Mouse (Mus musculus): ENCODE results near the gene Plcl1.

Plcl1 gene

GRCm38 (mm10) chr1:55665828-55666673, 260.3 kb downstream of the Plcl1 start:
- ChIA-PET CTCF (no interaction called here), POLR2A (no interaction called here)

GRCm38 (mm10) chr1:55666798-55667197, 261.1 kb downstream of the Plcl1 start:
- CTCF ChIA-PET, result no interaction called here
- POLR2A ChIA-PET, result no interaction called here

GRCm38 (mm10) chr1:55668622-55669237, 263.0 kb downstream of the Plcl1 start:
- ChIA-PET CTCF (no interaction called here), POLR2A (no interaction called here)

GRCm38 (mm10) chr1:55682676-55683075, 277.0 kb downstream of the Plcl1 start:
- CTCF ChIA-PET, result no interaction called here
- POLR2A ChIA-PET, result no interaction called here

- CTCF ChIA-PET, result no interaction called here
- POLR2A ChIA-PET, result no interaction called here
Measured at GRCm38 (mm10) chr1:55686261-55686660, 280.5 kb downstream of the Plcl1 start.

GRCm38 (mm10) chr1:55693636-55694220, 288.0 kb downstream of the Plcl1 start:
- CTCF ChIA-PET, result no interaction called here
- POLR2A ChIA-PET, result interaction anchor here in 1 of 4 experiments (1.0 kb wide), 1 partner anchor 11 kb away, joined by 3 read pairs; no protein-coding TSS in a partner anchor

- POLR2A ChIA-PET, result no interaction called here
- CTCF ChIA-PET, result no interaction called here
Measured at GRCm38 (mm10) chr1:55696206-55696605, 290.5 kb downstream of the Plcl1 start.

- CTCF ChIA-PET, result no interaction called here
- POLR2A ChIA-PET, result no interaction called here
Measured at GRCm38 (mm10) chr1:55699393-55699970, 293.8 kb downstream of the Plcl1 start.

GRCm38 (mm10) chr1:55700016-55700415, 294.3 kb downstream of the Plcl1 start:
- POLR2A ChIA-PET, result no interaction called here
- CTCF ChIA-PET, result no interaction called here

- POLR2A ChIA-PET, result no interaction called here
Measured at GRCm38 (mm10) chr1:55700726-55701125, 295.0 kb downstream of the Plcl1 start.

GRCm38 (mm10) chr1:55701601-55702000, 295.9 kb downstream of the Plcl1 start:
- ChIA-PET POLR2A (no interaction called here), CTCF (no interaction called here)

More at GRCm38 (mm10) chr1:55700726-55701125, 295.0 kb downstream of the Plcl1 start:
- CTCF ChIA-PET, result no interaction called here

GRCm38 (mm10) chr1:55702106-55702505, 296.4 kb downstream of the Plcl1 start:
- ChIA-PET CTCF (no interaction called here), POLR2A (interaction anchor here in 1 of 4 experiments (0.6 kb wide), 1 partner anchor 264 kb away, joined by 3 read pairs; no protein-coding TSS in a partner anchor)

GRCm38 (mm10) chr1:55704707-55705106, 299.0 kb downstream of the Plcl1 start:
- ChIA-PET POLR2A (interaction anchor here in 1 of 4 experiments (1.0 kb wide), 1 partner anchor 11 kb away, joined by 3 read pairs; no protein-coding TSS in a partner anchor), CTCF (no interaction called here)

- POLR2A ChIA-PET, result interaction anchor here in 1 of 4 experiments (1.0 kb wide), 1 partner anchor 11 kb away, joined by 3 read pairs; no protein-coding TSS in a partner anchor
- CTCF ChIA-PET, result no interaction called here
Measured at GRCm38 (mm10) chr1:55705173-55705572, 299.5 kb downstream of the Plcl1 start.

GRCm38 (mm10) chr1:55705756-55706155, 300.0 kb downstream of the Plcl1 start:
- POLR2A ChIA-PET, result no interaction called here
- CTCF ChIA-PET, result no interaction called here

- ChIA-PET POLR2A (no interaction called here), CTCF (no interaction called here)
Measured at GRCm38 (mm10) chr1:55706933-55707332, 301.2 kb downstream of the Plcl1 start.

GRCm38 (mm10) chr1:55717283-55717803, 311.6 kb downstream of the Plcl1 start:
- POLR2A ChIA-PET, result no interaction called here
- CTCF ChIA-PET, result no interaction called here

- ChIA-PET POLR2A (no interaction called here), CTCF (no interaction called here)
Measured at GRCm38 (mm10) chr1:55725428-55725827, 319.7 kb downstream of the Plcl1 start.

GRCm38 (mm10) chr1:55729332-55729731, 323.6 kb downstream of the Plcl1 start:
- CTCF ChIA-PET, result no interaction called here

GRCm38 (mm10) chr1:55732951-55733350, 327.2 kb downstream of the Plcl1 start:
- ChIA-PET CTCF (no interaction called here), POLR2A (no interaction called here)

More at GRCm38 (mm10) chr1:55729332-55729731, 323.6 kb downstream of the Plcl1 start:
- POLR2A ChIA-PET, result no interaction called here

Measured in embryonic stem cell, embryonic (primary cell).